Mouse (Mus musculus) C2C12 (cell line): ENCODE results near the gene Iqsec1.

ENCODE experiments used
- CEBPB ChIP-seq: IDR thresholded peaks from one replicate; pipeline ENCODE4 v1.6.1; 2011; ENCODE audit warnings: low read depth, mild to moderate bottlenecking, control low read depth, moderate library complexity
- CTCF ChIP-seq: IDR thresholded peaks from one replicate; pipeline ENCODE4 v1.5.1; 2011; ENCODE audit not compliant: control insufficient read depth, insufficient read depth, insufficient read length

- TF ChIP-seq CTCF (no peak), CEBPB (no peak)
Observed at GRCm38 (mm10) chr6:90749414-90749937, 239.0 kb downstream of the Iqsec1 start.
